Mouse (Mus musculus) neural tube, embryonic 11.5 days (tissue): ENCODE measurements around the gene Acaa1b. TPM values are rescaled to one million over a fixed set of nuclear protein-coding genes. Genes with fewer than 3 reads are reported as not detected.

Experiments
- ATAC-seq: fragments of 200-750 bp; cut with Nextera tagmentation; 2 replicates; pipeline ENCODE4 v1.8.0; 2017; ENCODE audit warnings: moderate number of reproducible peaks, mild to moderate bottlenecking, moderate TSS enrichment, moderate library complexity; ENCODE audit not compliant: insufficient read depth, low FRiP score, low TSS enrichment
- DNase-seq: peaks from one replicate; pipeline ENCODE4 v3.0.0-alpha.2; 2015; ENCODE audit warnings: low spot score
- H3K27ac ChIP-seq: fragments of 300-500 bp; sonication (generic); 2 replicates; pipeline ENCODE4 v1.5.1; 2014; ENCODE audit warnings: low read depth, mild to moderate bottlenecking, low read length
- H3K27me3 ChIP-seq: fragments of 300-500 bp; sonication (generic); 2 replicates; pipeline ENCODE4 v1.6.1; 2014; ENCODE audit warnings: mild to moderate bottlenecking, low read length, mixed read lengths; ENCODE audit not compliant: control insufficient read depth, insufficient read depth
- H3K36me3 ChIP-seq: fragments of 300-500 bp; sonication (generic); 2 replicates; pipeline ENCODE4 v1.6.1; 2014; ENCODE audit warnings: mild to moderate bottlenecking, low read length, moderate library complexity, mixed read lengths; ENCODE audit not compliant: control insufficient read depth, insufficient read depth
- H3K4me1 ChIP-seq: fragments of 300-500 bp; sonication (generic); 2 replicates; pipeline ENCODE4 v1.6.1; 2014; ENCODE audit warnings: low read length, mixed read lengths; ENCODE audit not compliant: control insufficient read depth, insufficient read depth
- H3K4me2 ChIP-seq: fragments of 300-500 bp; sonication (generic); 2 replicates; pipeline ENCODE4 v1.6.1; 2014; ENCODE audit warnings: low read depth, mild to moderate bottlenecking, moderate library complexity
- H3K4me3 ChIP-seq: fragments of 300-500 bp; sonication (generic); 2 replicates; pipeline ENCODE4 v1.5.1; 2014; ENCODE audit warnings: low read depth, low read length
- H3K9ac ChIP-seq: fragments of 300-500 bp; sonication (generic); 2 replicates; pipeline ENCODE4 v1.6.1; 2014; ENCODE audit warnings: mild to moderate bottlenecking, low read length
- H3K9me3 ChIP-seq: fragments of 300-500 bp; sonication (generic); 2 replicates; pipeline ENCODE4 v1.6.1; 2016; ENCODE audit warnings: low read length; ENCODE audit not compliant: control insufficient read depth
- WGBS: fragments of 180-500 bp; shearing (Covaris S2); extraction: QIAGEN DNeasy Blood & Tissue Kit; methylation state at CpG from one replicate; pipeline ENCODE4 v1.1.7; 2014; 5-methylcytosine and 5-hydroxymethylcytosine counted together
- polyA plus RNA-seq: library from polyadenylated mRNA; unstranded; fragments of >200 nt; fragmentation: Nextera tagmentation; extraction: Ambion mirVana; gene quantifications from 2 replicates; pipeline ENCODE4 v1.2.1, GENCODE M21; 2014

Acaa1b gene
- polyA plus RNA-seq, 1 experiment from 2014 or later, result 1.4 TPM

DNA sequence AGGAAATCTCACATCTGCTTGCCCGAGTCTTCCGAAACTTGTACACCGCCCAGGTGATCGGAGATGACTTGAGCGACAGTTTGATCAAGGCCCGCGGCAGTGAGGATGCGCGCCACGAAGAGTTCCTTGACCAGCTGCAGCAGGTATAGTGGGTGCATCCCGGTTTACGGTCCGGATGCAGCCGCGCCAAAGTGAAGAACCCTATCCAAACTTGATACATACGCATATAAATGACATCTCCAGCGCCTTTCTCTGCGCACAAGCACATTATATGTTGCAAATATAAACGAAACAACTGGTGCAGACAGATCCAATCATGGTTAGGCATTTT is 54.1 kb downstream of the Acaa1b start:
- Histone ChIP-seq H3K27me3 (no peaks in the 10 kb centered on the region), H3K9me3 (no peaks in the 10 kb centered on the region), H3K36me3 (no peaks in the 10 kb centered on the region), H3K4me1 (0 out of 2 replicates have a peak, but pooled peaks cover 5% of the 10 kb centered on the region), H3K27ac (no peak overlapping the region), H3K4me2 (peak overlapping the region; percentile 75), H3K9ac (0 out of 2 replicates have a peak overlapping the region, but pooled peaks have one; percentile 47), H3K4me3 (peak overlapping the region; percentile 55)
- DNase-seq, result no peak
- ATAC-seq, result no peak
- WGBS, result 4% methylated on average over 19 of the region's 19 CpGs

DNA sequence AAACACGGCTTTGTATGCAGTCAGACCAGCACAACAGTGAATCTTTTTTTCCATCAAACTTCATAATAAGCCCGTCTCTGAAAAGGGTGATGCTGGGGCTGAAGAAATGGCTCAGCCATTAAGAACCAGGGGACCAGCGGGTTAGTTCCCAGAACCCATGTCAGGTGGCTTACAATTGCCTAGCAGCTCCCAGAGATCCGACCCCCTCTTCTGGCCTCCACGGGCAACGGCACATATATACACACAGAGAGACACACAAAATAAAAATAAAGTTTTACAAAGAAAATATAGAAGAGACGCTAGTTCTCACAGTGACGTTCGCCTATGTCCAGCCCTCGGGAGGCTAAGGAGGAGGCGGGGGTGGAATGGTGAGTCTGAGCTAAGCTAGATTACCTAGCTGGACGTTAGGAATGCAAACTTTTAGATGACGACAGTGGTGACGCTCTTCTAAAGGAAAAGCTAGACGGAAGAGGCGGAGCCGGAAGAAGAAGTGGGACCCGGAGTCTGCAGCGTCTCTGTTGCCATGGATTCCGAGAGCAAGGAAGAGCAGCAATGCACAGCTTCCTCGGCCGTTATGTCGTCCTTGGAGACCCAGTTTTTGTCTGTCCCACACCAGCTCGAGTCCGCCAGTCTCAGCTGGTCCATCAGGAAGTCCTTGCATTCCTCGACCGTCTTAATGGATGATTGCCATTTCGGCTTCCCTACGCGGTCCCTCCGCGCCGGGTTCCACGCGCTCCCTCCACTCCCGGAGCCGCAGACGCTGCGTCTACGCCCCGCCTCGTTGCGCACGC is 54.7 kb downstream of the Acaa1b start, which contains the start of gene Dlec1:
Gene Dlec1, plus strand, starts transcription at position 487 of the 791 bp plus-strand sequence.
- peak; percentile 83 for DNase-seq
- Histone ChIP-seq H3K36me3 (no peaks in the 10 kb centered on the region), H3K27ac (no peak within 1 kb of the TSS), H3K4me1 (0 out of 2 replicates have a peak, but pooled peaks cover 5% of the 10 kb centered on the region), H3K4me3 (peak within 1 kb of the TSS; percentile 55), H3K9me3 (no peaks in the 10 kb centered on the region), H3K27me3 (no peaks in the 10 kb centered on the region), H3K9ac (peak within 1 kb of the TSS; percentile 47; the same call in 1 of the 2 replicates), H3K4me2 (peak within 1 kb of the TSS; percentile 75)
- 3% methylated on average over 44 of the region's 44 CpGs for WGBS
- ATAC-seq, result peak; percentile 80

DNA sequence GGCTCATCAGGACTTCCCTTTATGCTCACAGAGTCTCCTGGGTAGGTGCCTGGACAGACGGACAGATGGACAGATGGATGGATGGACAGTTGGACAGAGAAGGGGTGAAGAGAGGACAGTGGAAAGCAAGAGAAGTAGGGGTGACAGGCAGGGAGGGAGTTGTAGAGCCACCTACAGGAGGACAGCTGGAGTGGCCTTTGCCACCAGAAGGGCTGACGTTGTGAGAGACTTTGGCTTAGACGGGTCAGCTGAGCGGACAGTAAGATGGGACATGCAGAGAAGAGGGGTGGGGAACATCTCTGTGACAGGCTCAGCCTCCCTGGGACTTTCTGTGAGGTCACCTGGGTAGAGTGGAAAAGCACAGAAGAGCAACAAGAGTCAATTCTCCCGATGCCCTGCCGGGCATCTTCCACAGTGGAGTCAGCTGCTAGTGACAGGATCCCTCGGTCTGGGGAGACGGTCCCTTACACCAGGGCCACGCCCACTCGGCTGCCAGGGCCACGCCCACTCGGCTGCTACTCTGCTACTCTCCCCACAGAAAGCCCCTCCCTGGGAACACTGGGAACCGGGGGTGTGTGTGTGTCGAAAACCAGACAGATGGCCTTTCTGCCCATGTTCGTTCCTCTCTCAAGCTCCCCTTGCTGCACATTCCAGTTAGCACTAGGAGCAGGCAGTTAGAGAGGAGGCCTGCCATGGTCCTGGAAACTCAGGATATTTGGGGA is 56.6 kb downstream of the Acaa1b start:
- peak; percentile 51 for DNase-seq

More for the DNA sequence above, 56.6 kb downstream of the Acaa1b start:
- H3K27me3 ChIP-seq, result no peaks in the 10 kb centered on the region
- no peak overlapping the region for H3K27ac ChIP-seq
- H3K36me3 ChIP-seq, result no peaks in the 10 kb centered on the region
- H3K9me3 ChIP-seq, result no peaks in the 10 kb centered on the region
- peak; percentile 48; the same call in 1 of the 2 replicates for ATAC-seq
- WGBS, result 16% methylated on average over 15 of the region's 15 CpGs
- H3K4me1 ChIP-seq, result 0 out of 2 replicates have a peak, but pooled peaks cover 5% of the 10 kb centered on the region
- H3K4me2 ChIP-seq, result no peak overlapping the region
- no peak overlapping the region for H3K9ac ChIP-seq
- no peak overlapping the region for H3K4me3 ChIP-seq

Other genes starting within 250 kb of the Acaa1b start
- gene Ctdspl, start 230.6 kb downstream of the Acaa1b start, polyA plus RNA-seq, result 8.0 and 8.6 TPM in 2 replicates
- gene Vill, start 104.3 kb downstream of the Acaa1b start, polyA plus RNA-seq, result 12.1 and 12.2 TPM in 2 replicates
- 26.3 and 30.5 TPM in 2 replicates for gene Plcd1, start 63.6 kb downstream of the Acaa1b start, polyA plus RNA-seq
- 0.92 and 0.97 TPM in 2 replicates for gene Dlec1, start 54.6 kb downstream of the Acaa1b start, polyA plus RNA-seq
- not detected in 2 replicates for gene Gm47289, start 2.1 kb upstream of the Acaa1b start, polyA plus RNA-seq
- not detected in 2 replicates for gene Slc22a13, start 52.0 kb upstream of the Acaa1b start, polyA plus RNA-seq
- gene Oxsr1, start 165.3 kb upstream of the Acaa1b start, polyA plus RNA-seq, result 15.8 and 17.1 TPM in 2 replicates
- gene Acaa1a, start 182.6 kb upstream of the Acaa1b start, polyA plus RNA-seq, result 69.4 and 75.1 TPM in 2 replicates
- 7.2 and 7.9 TPM in 2 replicates for gene Myd88, start 184.3 kb upstream of the Acaa1b start, polyA plus RNA-seq
- gene Xylb, start 200.3 kb upstream of the Acaa1b start, polyA plus RNA-seq, result 5.6 and 6.7 TPM in 2 replicates
- not detected in 2 replicates for gene Slc22a14, start 208.5 kb upstream of the Acaa1b start, polyA plus RNA-seq
- gene Acvr2b, start 245.0 kb upstream of the Acaa1b start, polyA plus RNA-seq, result 87.2 and 99.6 TPM in 2 replicates